Mouse (Mus musculus) c-Kit-positive CD71-positive TER-119-negative erythroid progenitor cells, embryonic 14.5 days (primary cell): ENCODE measurements around the gene Pth2.

Experiments used
- DNase-seq: peaks from one replicate; pipeline ENCODE4 v3.0.0-alpha.2; 2013; ENCODE audit warnings: low read depth

Pth2 gene

DNA sequence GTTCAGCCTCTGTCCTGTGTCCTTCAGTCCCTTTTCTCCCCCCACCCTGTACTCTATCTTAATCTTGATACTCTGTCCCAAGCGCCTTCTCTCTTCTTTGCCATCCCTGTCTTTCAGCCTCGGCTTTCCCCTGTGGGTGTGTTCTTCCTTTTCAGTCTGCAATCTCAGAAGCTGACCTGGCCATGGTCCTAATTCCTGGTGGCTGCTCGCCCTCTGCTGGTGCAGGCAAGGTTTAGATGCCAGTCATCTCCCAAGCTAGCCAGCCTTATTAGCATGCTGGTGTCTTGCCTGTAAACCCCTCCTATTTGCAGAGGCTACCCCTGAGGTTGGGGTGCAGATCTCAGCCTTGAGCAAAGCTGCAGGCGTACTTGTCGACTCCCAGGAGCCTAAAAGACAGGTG lies 17.6 kb downstream of the Pth2 start:
- no peak for DNase-seq

DNA sequence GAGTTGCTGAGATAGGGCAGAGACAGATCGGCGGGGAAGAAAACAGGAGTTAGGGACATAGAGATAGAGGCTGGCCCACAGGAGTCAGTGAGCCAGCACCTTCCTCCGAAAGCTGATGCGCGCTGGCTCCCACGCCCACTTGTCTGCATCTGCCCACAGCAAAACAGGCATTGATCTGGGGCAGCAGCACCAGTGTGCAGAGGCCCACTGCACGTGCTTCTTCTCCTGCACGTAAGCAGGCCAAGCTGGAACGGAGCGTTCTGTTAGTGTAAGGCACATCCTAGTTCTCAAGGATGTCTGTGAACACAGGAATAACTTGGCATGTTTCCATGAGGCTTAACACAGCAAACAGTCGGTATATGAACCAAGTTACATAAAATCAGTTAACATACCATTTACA lies 18.2 kb downstream of the Pth2 start:
- DNase-seq, result no peak

- no peak for DNase-seq
Measured at GRCm38 (mm10) chr7:45202654-45203053, 21.9 kb downstream of the Pth2 start.

DNA sequence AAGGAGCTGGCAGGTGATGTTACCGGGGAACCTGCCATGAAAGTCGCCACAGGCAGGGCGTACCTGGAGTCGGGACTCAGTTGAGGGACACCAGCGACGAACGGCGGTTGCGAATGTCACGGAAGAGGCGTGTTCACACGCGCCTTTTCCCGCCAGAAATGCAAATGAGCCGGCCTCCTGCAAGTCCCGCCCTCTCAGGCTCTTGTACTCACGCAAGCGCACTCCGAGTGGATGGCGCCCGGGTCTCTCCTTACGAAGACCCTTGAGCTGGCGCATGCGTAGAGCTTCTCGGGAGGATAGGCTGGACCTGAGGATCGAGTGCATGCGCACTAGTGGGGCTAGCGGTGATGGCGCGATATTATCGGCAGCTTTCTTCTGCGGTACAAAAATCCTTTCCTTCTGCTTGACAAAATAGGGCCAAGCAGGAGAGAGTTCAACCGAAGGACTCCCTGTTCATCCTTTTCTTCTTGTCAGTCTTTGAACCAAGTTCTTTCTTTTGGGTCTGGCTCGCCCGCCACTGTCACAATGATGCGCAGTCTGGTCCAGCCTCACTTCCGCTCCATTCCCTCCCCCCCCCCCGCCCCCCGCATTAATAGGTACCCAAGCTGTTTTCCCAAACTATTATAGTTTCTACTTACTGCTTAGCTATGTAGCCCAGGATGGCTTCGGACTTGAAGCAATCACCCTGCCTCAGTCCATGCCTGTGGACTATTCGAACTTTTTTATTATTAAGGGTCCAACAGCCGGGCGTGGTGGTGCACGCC lies 23.8 kb downstream of the Pth2 start, which contains the start of gene Ccdc155:
TSS of gene Ccdc155 (minus strand) at position 513 of the 764 bp plus-strand sequence.
- DNase-seq, result peak; percentile 89

DNA sequence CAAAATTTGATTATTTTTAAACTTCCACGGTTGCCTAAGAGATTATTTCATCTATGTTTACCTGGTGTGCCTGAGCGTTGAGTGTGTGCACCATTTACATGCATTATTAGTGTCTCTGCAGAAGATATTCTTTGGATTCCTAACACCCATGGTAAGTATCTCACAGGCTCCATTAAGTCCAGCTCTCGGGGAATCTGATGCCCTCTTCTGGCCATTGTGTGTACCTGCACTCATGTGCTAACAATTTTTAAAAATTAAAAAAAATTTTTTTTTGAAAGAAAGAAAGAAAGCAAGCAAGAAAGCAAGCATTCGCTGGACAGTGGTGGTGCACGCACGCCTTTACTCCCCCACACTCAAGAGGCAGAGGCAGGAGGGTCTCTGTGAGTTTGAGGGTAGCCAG lies 27.5 kb downstream of the Pth2 start:
- no peak for DNase-seq

- DNase-seq, result no peak
Measured at GRCm38 (mm10) chr7:45211070-45211469, 30.3 kb downstream of the Pth2 start.

- DNase-seq, result peak; percentile 63
Measured at GRCm38 (mm10) chr7:45211851-45212251, 31.1 kb downstream of the Pth2 start, which contains the start of gene Dkkl1. Gene Dkkl1 (minus strand): TSS chr7:45212147.

DNA sequence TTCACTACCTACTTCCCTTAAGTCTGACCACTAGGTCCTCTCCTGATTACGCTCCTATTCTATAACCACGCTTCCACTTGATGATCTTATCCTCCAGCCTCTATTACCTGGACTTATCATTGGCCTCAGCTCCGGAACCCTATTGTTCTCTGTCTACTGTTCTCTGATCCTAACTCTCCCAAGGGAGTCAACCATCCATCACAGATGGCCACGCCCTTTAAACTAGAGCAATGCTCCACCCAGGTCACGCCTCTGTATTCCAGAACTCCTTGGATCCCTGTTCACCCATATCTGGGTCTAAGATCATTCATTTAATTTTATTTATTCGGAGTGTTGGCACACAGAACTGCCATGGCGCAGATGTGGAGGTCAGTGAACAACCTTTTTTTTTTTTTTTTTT lies 31.6 kb downstream of the Pth2 start:
- DNase-seq, result no peak

GRCm38 (mm10) chr7:45213708-45214107 lies 32.9 kb downstream of the Pth2 start:
- DNase-seq, result no peak

DNA sequence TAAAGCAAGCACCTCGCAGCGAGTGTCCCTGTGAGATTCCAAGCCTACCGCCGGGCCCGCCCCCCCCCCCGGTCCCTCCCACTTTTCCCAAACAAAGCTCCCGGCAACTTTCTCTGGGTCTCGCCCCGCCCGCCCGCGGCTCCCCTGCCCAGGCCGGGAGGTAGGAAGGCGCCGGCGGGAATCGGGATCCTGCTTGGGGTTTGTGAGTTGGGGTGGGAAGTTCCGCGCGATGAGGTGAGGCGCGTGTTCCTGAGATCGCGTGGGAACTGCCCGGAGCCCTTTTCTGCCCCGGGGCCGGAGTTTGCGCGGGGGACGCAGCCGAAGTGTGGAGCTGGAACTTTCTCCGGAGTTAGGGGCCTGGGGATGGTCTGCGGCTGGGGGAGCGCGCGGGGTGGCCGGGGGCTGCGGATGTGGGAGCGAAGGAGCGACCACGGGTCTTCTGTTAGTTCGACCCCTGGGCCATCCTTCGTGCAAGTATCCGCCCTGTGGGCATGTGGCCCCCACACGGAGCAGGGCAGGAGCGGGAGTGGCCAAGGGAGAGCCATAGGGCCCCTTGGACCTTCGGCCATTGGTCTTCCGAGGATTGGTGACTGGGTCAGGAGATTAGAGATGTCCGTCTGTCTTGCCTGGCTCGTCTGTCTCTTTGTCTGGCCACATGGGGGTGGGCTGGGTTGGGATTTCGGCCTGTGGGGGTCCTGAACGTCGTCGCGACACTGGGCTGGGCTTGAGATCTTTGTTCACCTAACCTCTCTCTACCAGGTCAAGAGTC lies 35.1 kb downstream of the Pth2 start, which contains the start of gene Tead2:
TSS of gene Tead2 (plus strand) at position 81 of the 769 bp plus-strand sequence.
- no peak for DNase-seq

- DNase-seq, result no peak
Measured at GRCm38 (mm10) chr7:45216442-45217183, 35.8 kb downstream of the Pth2 start.

- DNase-seq, result no peak
Measured at GRCm38 (mm10) chr7:45221680-45222079, 40.9 kb downstream of the Pth2 start.

DNA sequence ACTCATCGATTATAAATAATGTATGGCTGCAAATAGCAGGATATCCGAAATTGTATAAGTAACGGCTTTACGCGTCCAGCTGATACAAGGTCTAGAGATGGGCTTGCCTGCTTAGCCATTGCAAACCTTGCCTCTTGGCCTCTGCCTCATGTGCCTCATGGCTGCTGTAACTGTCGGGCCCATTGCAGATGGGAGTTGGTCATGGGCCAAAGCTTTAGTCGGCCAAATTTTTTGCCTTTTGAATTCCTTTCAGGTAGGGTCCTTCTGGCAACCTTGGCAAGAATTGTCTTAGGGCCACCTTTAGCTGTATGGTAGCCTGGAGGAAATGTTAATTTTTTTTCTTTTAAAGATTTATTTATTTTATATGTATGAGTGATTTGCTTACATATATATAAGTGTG lies 44.0 kb downstream of the Pth2 start:
- DNase-seq, result no peak

DNA sequence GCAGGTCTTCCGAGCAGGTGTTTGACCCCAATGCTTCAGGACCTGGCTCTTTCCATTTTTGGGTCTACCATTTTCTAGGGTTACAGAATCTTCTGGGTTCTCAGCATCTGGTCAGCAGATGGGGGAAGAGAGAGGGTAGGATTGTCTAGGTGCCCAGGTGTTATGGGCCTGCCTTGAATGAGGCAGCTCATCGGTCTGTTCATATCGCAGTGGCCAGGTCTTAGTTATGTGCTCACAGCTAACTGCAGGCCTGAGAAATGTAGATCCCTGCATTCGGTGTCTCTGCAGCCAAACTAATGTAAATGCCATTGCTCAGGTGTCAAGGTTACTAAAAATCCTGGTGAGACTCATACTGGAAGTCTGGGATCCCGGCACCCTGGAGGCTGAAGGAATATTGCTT lies 45.6 kb downstream of the Pth2 start:
- no peak for DNase-seq

DNA sequence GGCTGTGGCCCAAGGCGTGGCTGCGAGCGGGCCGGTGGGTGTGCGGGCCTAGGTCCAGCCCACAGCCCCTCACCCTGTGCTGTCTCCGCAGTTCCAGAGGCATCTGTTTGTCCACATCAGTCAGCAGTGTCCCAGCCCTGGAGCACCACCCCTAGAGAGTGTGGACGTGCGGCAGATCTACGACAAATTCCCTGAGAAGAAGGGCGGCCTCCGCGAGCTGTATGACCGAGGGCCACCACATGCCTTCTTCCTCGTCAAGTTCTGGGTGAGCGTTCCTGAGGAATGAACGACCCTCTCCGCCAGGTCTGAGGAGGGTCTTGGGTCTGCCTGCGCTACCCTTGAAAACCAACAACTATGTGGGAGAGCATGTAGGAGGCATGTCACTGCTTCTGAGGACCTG lies 47.8 kb downstream of the Pth2 start:
- no peak for DNase-seq

DNA sequence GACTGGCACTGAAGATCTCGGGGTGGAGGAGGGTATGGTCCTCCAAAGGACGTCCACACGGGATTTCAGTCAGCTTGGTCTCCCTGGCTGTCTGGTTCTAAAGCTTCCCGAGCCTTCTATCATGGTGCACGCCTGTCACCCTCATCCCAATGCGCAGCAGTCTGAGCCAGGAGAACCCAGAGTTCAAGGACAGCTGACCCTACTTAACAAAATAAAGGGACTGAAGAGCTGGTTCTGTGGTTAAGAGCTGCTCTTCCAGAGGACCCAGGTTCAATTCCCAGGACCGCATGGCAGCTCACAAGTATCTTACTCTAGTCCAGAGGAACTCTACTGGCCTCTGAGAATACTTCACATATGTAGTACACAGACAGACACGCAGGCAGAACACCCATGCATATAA lies 48.3 kb downstream of the Pth2 start:
- DNase-seq, result no peak

DNA sequence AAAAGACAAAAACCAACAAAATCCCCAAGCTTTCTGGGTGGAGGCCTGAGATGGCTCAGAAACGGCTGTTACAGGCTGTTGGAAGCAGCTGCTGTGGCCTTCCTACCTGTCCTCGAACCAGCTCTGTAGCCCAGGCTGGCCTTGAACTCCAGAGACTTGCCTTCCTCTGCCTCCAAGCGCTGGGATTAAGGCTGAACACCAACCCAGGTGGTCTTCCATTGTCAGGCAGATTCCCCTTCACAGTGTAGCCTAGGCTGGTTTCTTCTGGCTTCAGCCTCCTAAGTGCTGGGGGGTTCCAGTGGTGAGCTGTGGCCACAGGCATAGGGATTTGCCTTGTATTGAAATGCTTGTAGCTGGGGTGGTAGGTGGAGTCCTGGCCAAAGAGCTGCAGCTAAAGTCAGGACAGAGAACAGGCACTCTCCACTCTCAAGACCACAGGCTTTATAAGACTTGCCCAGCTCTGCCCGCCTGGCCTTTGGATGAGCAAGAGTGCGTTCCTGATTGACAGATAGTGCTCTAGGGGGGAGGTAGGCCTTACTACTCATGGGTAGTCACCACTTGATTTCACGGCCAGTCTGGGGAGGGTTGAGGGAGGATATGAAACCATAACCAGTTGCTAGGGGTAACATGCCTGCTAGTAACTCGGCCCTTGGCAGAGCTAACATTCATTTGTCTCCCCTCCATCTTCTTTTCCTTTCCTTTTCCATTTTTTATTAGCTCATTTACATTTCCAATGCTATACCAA lies 48.8 kb downstream of the Pth2 start:
- DNase-seq, result no peak

DNA sequence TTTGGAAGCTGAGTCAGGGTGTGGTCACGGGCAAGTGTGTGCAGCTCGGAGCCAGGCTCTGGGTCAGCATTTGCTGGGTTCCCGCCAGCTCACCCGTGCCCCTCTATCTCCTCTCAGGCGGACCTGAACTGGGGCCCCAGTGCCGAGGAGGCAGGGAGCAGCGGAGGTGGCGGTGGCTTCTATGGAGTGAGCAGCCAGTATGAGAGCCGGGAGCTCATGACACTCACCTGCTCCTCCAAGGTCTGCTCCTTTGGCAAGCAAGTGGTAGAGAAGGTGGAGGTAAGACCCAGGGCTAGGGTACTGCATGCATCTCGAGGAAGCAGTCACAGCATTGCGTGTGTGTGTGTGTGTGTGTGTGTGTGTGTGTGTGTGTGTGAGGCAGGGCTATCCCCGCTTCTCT lies 50.4 kb downstream of the Pth2 start:
- no peak for DNase-seq
